Mouse (Mus musculus): Measurements from ENCODE around the gene Gns. TPM values are rescaled to one million over a fixed set of nuclear protein-coding genes. Genes with fewer than 3 reads are reported as not detected.
"Not testable (repeated sequence)": the region's sequence is repeated elsewhere in the genome, so short reads cannot be mapped to it uniquely, and the experiment has no call there.

Gns gene
- total RNA-seq (2021) = 100 to 1,000 TPM; 159 to 213 TPM
- long read RNA-seq, experiment 1, transcript Gns-201 (14 exons, 3,855 nt) = major isoform, 96 of 162 reads
- long read RNA-seq, experiment 1, partial matches to known transcripts = 17 of 162 reads
- long read RNA-seq, experiment 1, other reads (novel, unspliced or antisense) = 46 of 162 reads
- long read RNA-seq, experiment 2, transcript Gns-201 (14 exons, 3,855 nt) = major isoform, 47 of 61 reads
- long read RNA-seq, experiment 2, partial matches to known transcripts = 4 of 61 reads
- long read RNA-seq, experiment 2, other reads (novel, unspliced or antisense) = 10 of 61 reads

GRCm38 (mm10) chr10:121364801-121365564 is at the start of gene Gns:
TSS of gene Gns (plus strand) at chr10:121365090.
- DNase-seq = peak; percentile 93 to 95

GRCm38 (mm10) chr10:121315321-121316283 is 49.3 kb upstream of the Gns start:
- no peak for DNase-seq

- DNase-seq = no peak
Observed at GRCm38 (mm10) chr10:121316361-121316760, 48.5 kb upstream of the Gns start.

GRCm38 (mm10) chr10:121318397-121318950 is 46.4 kb upstream of the Gns start:
- peak; percentile 20 to 28 for DNase-seq

GRCm38 (mm10) chr10:121323493-121323892 is 41.4 kb upstream of the Gns start:
- peak in 1 of 2 experiments; percentile 36 for DNase-seq

GRCm38 (mm10) chr10:121326167-121326566 is 38.7 kb upstream of the Gns start:
- DNase-seq = no peak

GRCm38 (mm10) chr10:121329586-121329985 is 35.3 kb upstream of the Gns start:
- DNase-seq = no peak

GRCm38 (mm10) chr10:121330940-121331339 is 34.0 kb upstream of the Gns start:
- DNase-seq = peak; percentile 75 to 80

GRCm38 (mm10) chr10:121334576-121334975 is 30.3 kb upstream of the Gns start:
- peak; percentile 73 to 80 for DNase-seq

GRCm38 (mm10) chr10:121336536-121336935 is 28.4 kb upstream of the Gns start:
- DNase-seq = not testable (repeated sequence)

GRCm38 (mm10) chr10:121340754-121341593 is 23.9 kb upstream of the Gns start:
- DNase-seq = no peak

- DNase-seq = no peak
Observed at GRCm38 (mm10) chr10:121342260-121342659, 22.6 kb upstream of the Gns start.

- DNase-seq = no peak
Observed at GRCm38 (mm10) chr10:121343867-121344266, 21.0 kb upstream of the Gns start.

- no peak for DNase-seq
Observed at GRCm38 (mm10) chr10:121349244-121349643, 15.6 kb upstream of the Gns start.

- peak; percentile 22 to 47 for DNase-seq
Observed at GRCm38 (mm10) chr10:121350357-121351065, 14.4 kb upstream of the Gns start.

GRCm38 (mm10) chr10:121351066-121351581 is 13.8 kb upstream of the Gns start, which contains the start of gene Tbc1d30:
TSS of gene Tbc1d30 (minus strand) at chr10:121351278.
- DNase-seq = peak; percentile 78 to 81

- DNase-seq = no peak
Observed at GRCm38 (mm10) chr10:121351692-121352290, 13.1 kb upstream of the Gns start.

GRCm38 (mm10) chr10:121360358-121360757 is 4.5 kb upstream of the Gns start:
- no peak for DNase-seq

GRCm38 (mm10) chr10:121363201-121363600 is 1.7 kb upstream of the Gns start:
- no peak for DNase-seq
